Mouse (Mus musculus) liver, postnatal 0 days (tissue): Measurements from ENCODE around the gene Ccdc81.

Experiments
- CTCF ChIP-seq: sonication (generic); IDR thresholded peaks from 2 replicates; pipeline ENCODE4 v1.5.1; 2016; ENCODE audit warnings: antibody characterized with exemption, low read depth
- EP300 ChIP-seq: IDR thresholded peaks from 2 replicates; pipeline ENCODE4 v1.6.1; 2016; ENCODE audit warnings: antibody characterized with exemption, low read depth, mild to moderate bottlenecking

DNA sequence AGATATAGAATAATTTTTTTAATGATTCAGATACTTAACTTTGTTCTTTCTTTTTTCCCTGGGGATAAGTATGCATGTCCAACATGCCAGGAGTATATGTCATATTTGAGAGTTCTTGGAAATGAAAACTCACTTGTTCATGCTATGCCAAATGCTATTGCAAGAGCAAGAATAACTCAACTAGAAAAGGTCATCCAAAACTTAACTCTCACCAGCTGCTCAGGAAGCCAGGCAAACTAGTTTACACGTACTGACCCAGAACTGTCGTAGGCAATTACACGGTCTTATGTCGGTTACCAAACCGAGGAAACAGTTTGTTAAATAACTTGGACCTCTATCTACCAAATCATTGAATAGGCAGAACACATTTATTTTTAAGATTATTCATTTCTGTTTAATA, 13.3 kb upstream of the Ccdc81 start:
- TF ChIP-seq CTCF (no peak), EP300 (no peak)
